Mouse (Mus musculus) right cerebral cortex, postnatal 14 days (tissue): Measurements from ENCODE around the gene Nfib.
A peak's percentile ranks its signal among the peaks of the same experiment; 100 is the strongest.

Experiments
- DNase-seq: peaks from one replicate; pipeline ENCODE4 v3.0.0; 2022

Gene Nfib

GRCm38 (mm10) chr4:82538069-82538811 is 167.3 kb downstream of the Nfib start:
- no peak for DNase-seq

- peak; percentile 25 for DNase-seq
Observed at GRCm38 (mm10) chr4:82537279-82537967, 168.1 kb downstream of the Nfib start.

- peak; percentile 31 for DNase-seq
Observed at GRCm38 (mm10) chr4:82536435-82537278, 168.9 kb downstream of the Nfib start.

- DNase-seq = no peak
Observed at GRCm38 (mm10) chr4:82535606-82536434, 169.7 kb downstream of the Nfib start.

- DNase-seq = no peak
Observed at GRCm38 (mm10) chr4:82533231-82533630, 172.3 kb downstream of the Nfib start.

- DNase-seq = no peak
Observed at GRCm38 (mm10) chr4:82532443-82533191, 172.9 kb downstream of the Nfib start.

- no peak for DNase-seq
Observed at GRCm38 (mm10) chr4:82531977-82532376, 173.6 kb downstream of the Nfib start.

- DNase-seq = no peak
Observed at GRCm38 (mm10) chr4:82530875-82531353, 174.6 kb downstream of the Nfib start.

GRCm38 (mm10) chr4:82528978-82529377 is 176.6 kb downstream of the Nfib start:
- no peak for DNase-seq

GRCm38 (mm10) chr4:82519935-82520334 is 185.6 kb downstream of the Nfib start:
- no peak for DNase-seq

GRCm38 (mm10) chr4:82518132-82518531 is 187.4 kb downstream of the Nfib start:
- no peak for DNase-seq

- no peak for DNase-seq
Observed at GRCm38 (mm10) chr4:82517311-82517710, 188.2 kb downstream of the Nfib start.

- DNase-seq = no peak
Observed at GRCm38 (mm10) chr4:82516211-82516795, 189.2 kb downstream of the Nfib start.

- no peak for DNase-seq
Observed at GRCm38 (mm10) chr4:82514921-82515320, 190.6 kb downstream of the Nfib start.

GRCm38 (mm10) chr4:82514373-82514772 is 191.2 kb downstream of the Nfib start:
- DNase-seq = no peak

- no peak for DNase-seq
Observed at GRCm38 (mm10) chr4:82513426-82513750, 192.2 kb downstream of the Nfib start.

- DNase-seq = peak; percentile 90
Observed at GRCm38 (mm10) chr4:82512743-82513425, 192.7 kb downstream of the Nfib start.

GRCm38 (mm10) chr4:82512335-82512734 is 193.2 kb downstream of the Nfib start:
- no peak for DNase-seq

GRCm38 (mm10) chr4:82511524-82511923 is 194.0 kb downstream of the Nfib start:
- peak; percentile 32 for DNase-seq

GRCm38 (mm10) chr4:82511001-82511513 is 194.5 kb downstream of the Nfib start:
- no peak for DNase-seq
